Mouse (Mus musculus): ENCODE data around the gene Dnm3. TPM values are rescaled to one million over a fixed set of nuclear protein-coding genes. Genes with fewer than 3 reads are reported as not detected.

The Dnm3 gene
- polyA plus RNA-seq, 1 experiment from 2014 or later: 35.6 TPM

DNA sequence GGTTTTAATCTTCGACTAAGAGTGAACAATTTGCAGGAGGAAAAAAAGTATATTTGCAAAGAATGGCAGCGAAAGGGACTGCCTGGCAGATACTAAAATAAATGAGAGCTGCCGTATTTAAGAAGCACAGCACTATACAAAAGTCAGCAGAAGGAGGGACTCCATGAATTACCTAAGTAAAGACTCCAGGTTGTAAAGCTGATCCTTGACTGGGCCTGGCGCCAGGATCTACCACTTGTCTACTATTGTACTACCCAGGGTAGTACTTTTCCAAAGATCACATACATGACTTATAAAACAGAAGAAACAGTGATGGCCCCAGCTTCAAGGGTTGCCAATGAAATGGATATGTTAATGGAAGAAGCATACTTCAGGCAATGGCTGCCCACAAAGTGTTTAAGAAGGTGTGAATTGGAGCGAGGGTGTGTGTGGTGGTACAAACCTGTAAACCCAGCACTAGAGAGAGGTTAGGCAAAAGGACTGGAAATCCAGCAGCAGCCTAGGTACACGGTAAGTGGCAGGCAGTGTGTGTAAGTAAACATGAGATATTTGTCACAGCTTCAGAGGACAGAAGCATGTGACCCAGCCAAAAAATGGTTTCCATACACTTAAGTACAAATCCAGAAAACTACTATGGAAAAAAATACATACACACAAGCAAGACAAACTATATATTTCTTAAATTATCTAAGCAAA lies 220.8 kb downstream of the Dnm3 start:
- no peak for TF ChIP-seq CTCF (IDR thresholded peaks at IDR 0.05)
- in situ Hi-C loops (cut with MboI; ENCODE audit: low pct_unique_long_range_greater_than_20kb): no loop called here
- no peaks in the 10 kb centered on the region for H3K27me3 ChIP-seq
- ATAC-seq: no peak
- CTCF ChIA-PET: interaction anchor here (0.9 to 1.8 kb wide), 2 partner anchors 15 to 48 kb away, joined by 3 to 4 read pairs; no protein-coding TSS in a partner anchor
- no peak for DNase-seq (ENCODE audit: low read depth, low spot score)
- POLR2A ChIA-PET: no interaction called here

DNA sequence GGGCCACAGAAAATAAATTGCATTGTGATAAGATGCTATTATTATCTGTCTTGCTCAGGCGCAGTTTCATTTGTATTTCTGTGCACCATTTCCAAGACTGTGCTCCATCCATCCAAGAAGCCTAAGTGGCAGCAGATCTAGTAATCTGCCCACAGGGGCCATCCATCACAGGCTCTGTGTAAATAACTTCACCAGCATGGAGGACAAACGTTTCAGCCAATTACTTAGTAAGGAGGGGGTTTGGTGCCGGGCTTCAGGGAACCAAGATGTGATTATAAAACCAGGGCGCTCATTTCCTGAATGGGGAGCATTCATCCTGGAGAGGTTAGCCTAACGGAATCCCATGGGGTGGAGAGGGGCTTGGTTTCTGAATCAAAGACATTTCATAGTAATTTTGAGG lies 222.9 kb downstream of the Dnm3 start:
- ATAC-seq (no peak), DNase-seq (ENCODE audit: low read depth, low spot score) (no peak)
- no peak for TF ChIP-seq CTCF (IDR thresholded peaks at IDR 0.05)
- no peaks in the 10 kb centered on the region for H3K27me3 ChIP-seq
- POLR2A ChIA-PET: no interaction called here
- in situ Hi-C loops (cut with MboI; ENCODE audit: low pct_unique_long_range_greater_than_20kb): no loop called here
- CTCF ChIA-PET: interaction anchor here (0.8 kb wide), 1 partner anchor 255 kb away, joined by 3 read pairs; no protein-coding TSS in a partner anchor

DNA sequence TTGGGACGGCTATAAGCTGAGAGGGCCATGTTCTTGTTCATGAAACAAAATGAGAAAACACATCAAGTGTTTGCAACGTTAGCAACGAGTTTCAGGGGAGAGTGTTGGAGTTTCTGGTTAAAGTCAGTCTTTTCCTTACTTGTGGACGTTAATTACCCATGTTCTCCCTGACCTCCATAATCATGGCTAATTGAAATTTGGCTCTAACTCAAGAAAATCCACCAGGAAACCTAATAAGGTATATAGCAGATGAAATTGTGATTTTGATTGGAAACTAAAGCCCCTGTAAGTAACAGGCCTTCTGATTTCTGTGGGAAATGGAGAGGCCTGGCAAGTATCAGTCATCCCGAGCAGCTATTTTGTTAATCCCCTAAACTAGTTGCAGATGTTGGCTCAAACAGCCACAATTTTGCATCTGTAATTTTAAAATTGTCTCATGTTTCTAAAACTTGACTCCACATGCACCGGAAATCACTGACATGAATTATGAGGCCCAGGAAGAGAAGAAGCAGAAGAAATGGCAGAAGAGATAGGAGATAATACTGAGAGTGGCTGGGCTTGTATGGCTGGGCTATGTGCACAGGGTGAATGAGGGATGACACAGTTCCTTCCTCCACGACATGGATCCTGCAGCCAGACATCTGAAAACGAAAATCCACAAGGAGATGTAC lies 223.7 kb downstream of the Dnm3 start:
- DNase-seq (ENCODE audit: low read depth, low spot score) (no peak), ATAC-seq (no peak)
- no peaks in the 10 kb centered on the region for H3K27me3 ChIP-seq
- TF ChIP-seq CTCF (IDR thresholded peaks at IDR 0.05): no peak
- CTCF ChIA-PET: no interaction called here
- in situ Hi-C loops (cut with MboI; ENCODE audit: low pct_unique_long_range_greater_than_20kb): no loop called here
- POLR2A ChIA-PET: no interaction called here

DNA sequence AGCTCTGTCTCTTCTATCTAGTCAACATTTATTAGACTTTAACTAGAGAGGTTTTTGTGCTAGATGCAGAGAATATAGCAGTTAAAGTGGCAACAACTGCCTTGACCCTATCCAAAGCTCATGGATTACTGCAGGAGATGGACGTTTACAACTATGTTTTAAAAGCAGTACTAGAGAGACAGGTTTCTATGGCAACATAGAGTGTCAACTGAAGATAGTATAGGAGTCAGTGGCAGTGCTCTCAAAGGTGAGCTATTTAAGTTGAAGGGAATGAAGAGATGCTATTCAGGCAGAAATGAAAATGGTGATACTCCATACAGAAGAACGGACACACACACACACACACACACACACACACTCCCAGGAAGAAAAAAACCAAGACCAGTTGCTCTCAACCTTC lies 225.0 kb downstream of the Dnm3 start:
- ChIA-PET CTCF (interaction anchor here (1.1 kb wide), 1 partner anchor 46 kb away, joined by 3 read pairs; no protein-coding TSS in a partner anchor), POLR2A (no interaction called here)
- no peak for TF ChIP-seq CTCF (IDR thresholded peaks at IDR 0.05)
- ATAC-seq (no peak), DNase-seq (ENCODE audit: low read depth, low spot score) (no peak)
- in situ Hi-C loops (cut with MboI; ENCODE audit: low pct_unique_long_range_greater_than_20kb): no loop called here
- no peaks in the 10 kb centered on the region for H3K27me3 ChIP-seq

DNA sequence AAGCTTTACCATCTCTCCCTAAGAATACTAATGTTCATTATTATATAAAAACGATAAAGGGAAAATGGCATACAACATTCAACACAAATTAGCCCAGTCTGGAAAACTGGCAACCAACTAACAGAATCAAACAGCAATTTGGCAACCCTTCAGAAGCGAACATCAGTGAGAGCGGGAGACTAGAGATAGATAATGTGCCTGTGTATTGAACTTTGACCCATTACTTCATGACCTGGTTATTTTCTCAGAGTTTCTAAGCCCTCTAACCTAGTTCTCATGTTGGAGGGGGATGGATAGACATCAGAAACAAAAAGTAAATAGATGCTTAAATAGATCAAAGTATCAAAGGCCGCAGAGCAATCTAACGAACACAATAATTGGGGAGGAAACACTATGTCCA lies 230.6 kb downstream of the Dnm3 start:
- in situ Hi-C loops (cut with MboI; ENCODE audit: low pct_unique_long_range_greater_than_20kb): no loop called here

DNA sequence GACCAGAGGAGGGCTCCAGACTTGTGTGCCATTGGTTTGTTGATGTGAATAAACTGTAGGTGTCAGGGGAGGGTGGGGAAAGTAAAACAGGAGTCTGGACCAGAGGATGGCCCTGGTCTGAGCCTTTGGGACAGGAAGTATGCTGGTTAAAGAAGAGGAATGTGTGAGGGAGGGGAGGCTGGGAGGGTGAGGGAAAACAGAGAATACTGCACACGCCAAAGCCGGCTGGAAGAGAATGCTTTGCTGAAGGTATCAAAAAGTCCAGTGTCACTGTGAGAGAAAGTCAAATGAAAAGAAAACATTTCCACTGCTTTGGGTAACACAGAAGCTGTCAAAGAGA lies 234.2 kb downstream of the Dnm3 start:
- ATAC-seq (peak; percentile 67), DNase-seq (ENCODE audit: low read depth, low spot score) (peak; percentile 3)
- H3K27me3 ChIP-seq: no peaks in the 10 kb centered on the region
- no peak for TF ChIP-seq CTCF (IDR thresholded peaks at IDR 0.05)
- in situ Hi-C loops (cut with MboI; ENCODE audit: low pct_unique_long_range_greater_than_20kb): no loop called here
- POLR2A ChIA-PET: no interaction called here
- CTCF ChIA-PET: no interaction called here

More for the DNA sequence above, 230.6 kb downstream of the Dnm3 start:
- POLR2A ChIA-PET: interaction anchor here (1.0 kb wide), 1 partner anchor 253 kb away, joined by 3 read pairs; no protein-coding TSS in a partner anchor
- CTCF ChIA-PET: no interaction called here
- ATAC-seq: no peak
- H3K27me3 ChIP-seq: no peaks in the 10 kb centered on the region
- DNase-seq (ENCODE audit: low read depth, low spot score): no peak
- TF ChIP-seq CTCF (IDR thresholded peaks at IDR 0.05): no peak

DNA sequence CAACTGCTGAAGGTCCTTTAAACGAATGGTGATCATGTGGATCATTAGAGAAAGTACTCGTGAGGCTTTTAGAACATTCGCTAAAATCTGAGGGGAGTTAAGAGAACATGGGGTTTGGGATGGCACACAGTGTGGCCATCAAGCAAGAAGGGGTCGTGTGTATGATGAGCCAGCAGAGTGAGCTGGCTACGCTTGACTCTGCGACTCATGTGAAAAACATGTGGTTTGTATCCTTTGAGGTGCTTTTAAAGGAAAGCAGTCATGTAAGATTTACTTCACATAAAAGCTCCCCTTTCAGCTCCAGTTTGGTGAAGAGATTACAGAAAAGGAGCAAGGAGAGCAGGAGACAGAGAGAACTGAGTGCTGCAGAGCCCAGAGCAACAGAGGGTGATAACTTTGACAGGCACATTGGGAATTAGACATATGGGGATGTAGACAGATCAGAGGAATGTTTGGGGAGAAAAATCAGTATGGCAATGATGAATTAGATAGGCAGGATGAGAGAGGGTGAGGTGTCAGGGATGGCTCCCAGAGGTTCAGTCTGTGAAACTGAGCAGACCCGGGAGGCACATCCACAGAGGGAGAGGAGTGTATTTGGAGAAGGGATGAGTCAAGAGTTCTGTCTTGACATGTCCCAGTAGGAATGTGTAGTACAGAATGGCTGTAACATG lies 234.7 kb downstream of the Dnm3 start:
- CTCF ChIA-PET: no interaction called here
- POLR2A ChIA-PET: no interaction called here
- DNase-seq (ENCODE audit: low read depth, low spot score) (peak; percentile 37), ATAC-seq (peak; percentile 69)
- in situ Hi-C loops (cut with MboI; ENCODE audit: low pct_unique_long_range_greater_than_20kb): no loop called here
- no peaks in the 10 kb centered on the region for H3K27me3 ChIP-seq
- no peak for TF ChIP-seq CTCF (IDR thresholded peaks at IDR 0.05)

DNA sequence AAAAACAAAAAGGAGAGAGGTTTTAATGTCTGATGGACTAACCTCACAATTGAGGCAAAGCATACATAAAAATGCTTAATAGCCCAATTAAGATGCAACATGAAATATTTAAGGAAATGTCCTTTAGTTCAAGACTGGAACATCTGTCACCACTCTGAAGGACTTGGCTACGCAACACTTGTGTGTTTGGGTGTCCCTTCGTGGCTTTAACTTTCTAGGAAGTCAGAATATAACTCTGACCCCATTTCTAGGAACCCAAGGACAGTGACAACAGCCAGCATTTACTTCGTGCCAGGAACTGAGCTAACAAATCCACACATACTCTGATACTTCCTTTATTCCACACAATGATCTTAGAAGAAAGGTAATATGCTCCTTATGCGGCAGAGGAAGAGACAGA lies 237.1 kb downstream of the Dnm3 start:
- ChIA-PET CTCF (interaction anchor here (0.8 to 1.9 kb wide), 2 partner anchors 8 to 22 kb away, joined by 3 to 4 read pairs; no protein-coding TSS in a partner anchor), POLR2A (no interaction called here)
- in situ Hi-C loops (cut with MboI; ENCODE audit: low pct_unique_long_range_greater_than_20kb): no loop called here
- no peak for DNase-seq (ENCODE audit: low read depth, low spot score)
- H3K27me3 ChIP-seq: no peaks in the 10 kb centered on the region
- TF ChIP-seq CTCF (IDR thresholded peaks at IDR 0.05): no peak
- no peak for ATAC-seq

DNA sequence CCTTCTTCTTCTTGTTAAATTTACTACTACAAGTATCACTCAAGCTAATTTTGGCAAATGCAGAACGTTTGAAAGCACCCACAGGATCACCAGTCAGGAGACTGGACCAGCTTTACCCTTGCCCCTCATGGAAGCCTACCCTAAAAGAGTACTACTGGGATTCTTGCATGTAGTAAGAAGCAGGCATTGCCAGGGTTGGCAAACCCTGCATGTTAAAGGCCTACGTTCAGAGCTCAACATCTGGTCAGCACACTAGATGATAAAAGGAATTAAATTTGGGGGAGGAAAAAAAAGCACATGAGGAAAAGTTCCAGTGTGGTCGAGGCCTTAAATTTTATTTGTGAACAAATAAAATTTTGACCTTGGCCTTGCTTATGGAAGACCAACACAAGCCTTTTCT lies 239.2 kb downstream of the Dnm3 start:
- CTCF ChIA-PET: interaction anchor here (1.2 kb wide), 1 partner anchor 37 kb away, joined by 3 read pairs; no protein-coding TSS in a partner anchor
- POLR2A ChIA-PET: no interaction called here
- DNase-seq (ENCODE audit: low read depth, low spot score) (no peak), ATAC-seq (no peak)
- H3K27me3 ChIP-seq: no peaks in the 10 kb centered on the region
- in situ Hi-C loops (cut with MboI; ENCODE audit: low pct_unique_long_range_greater_than_20kb): no loop called here
- TF ChIP-seq CTCF (IDR thresholded peaks at IDR 0.05): no peak

DNA sequence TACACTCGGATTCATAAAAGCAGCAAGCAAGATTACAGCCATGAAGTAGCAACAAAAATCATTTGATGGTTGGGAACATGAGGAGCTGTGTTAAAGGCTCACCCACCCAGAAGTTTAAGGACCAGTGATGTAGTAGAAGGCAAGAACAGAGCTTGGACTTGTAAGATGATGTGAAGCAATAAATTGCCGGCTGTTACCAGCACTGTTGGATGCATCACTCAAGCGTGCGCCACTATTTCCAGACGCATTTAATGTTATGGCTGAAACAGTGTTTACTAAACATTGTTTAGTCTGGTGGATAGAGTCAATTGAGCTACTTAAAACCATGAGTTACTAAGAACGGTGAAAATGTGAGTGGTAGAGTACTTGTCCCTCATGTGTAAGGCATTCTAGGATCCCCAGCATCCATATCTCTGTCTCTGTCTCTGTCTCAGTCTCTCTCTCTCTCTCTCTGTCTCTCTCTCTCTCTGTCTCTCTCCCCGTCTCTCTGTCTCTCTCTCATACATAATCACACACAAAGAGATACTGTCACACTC lies 241.1 kb downstream of the Dnm3 start:
- no peak for ATAC-seq
- DNase-seq (ENCODE audit: low read depth, low spot score): no peak
- in situ Hi-C loops (cut with MboI; ENCODE audit: low pct_unique_long_range_greater_than_20kb): no loop called here
- POLR2A ChIA-PET: interaction anchor here (0.6 kb wide), 1 partner anchor 132 kb away, joined by 4 read pairs; no protein-coding TSS in a partner anchor
- CTCF ChIA-PET: no interaction called here
- H3K27me3 ChIP-seq: no peaks in the 10 kb centered on the region
- TF ChIP-seq CTCF (IDR thresholded peaks at IDR 0.05): no peak
